Mouse (Mus musculus): ENCODE measurements at regions not wholly inside any gene's neighbourhood (a gene's known extent, or its start where the extent isn't known, plus 50 kb on each side); places are given as distances from the start of the nearest gene placed in this dataset.

DNA sequence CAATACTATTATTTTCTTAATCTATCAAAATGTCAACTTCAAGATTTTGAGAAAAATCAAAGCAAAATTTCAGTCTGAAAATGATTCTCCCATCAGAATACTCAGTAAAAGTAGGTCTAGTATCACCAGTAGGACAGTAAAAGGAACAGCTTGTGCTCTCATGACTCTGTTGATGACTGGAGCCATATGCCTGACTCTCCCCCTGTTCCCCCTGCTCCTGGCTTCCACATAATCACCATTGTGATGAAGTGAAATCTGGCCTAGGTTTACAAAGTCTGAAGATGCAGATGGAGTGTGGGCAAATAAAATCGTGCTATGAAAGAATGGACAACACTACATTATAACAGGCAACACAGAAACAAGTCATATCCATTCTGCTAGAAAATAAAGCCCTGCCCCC, 708.3 kb upstream of the Nrsn1 start:
- no peak overlapping the region for H3K4me3 ChIP-seq (ENCODE audit: low read depth, low read length)
- H3K4me2 ChIP-seq (replicated peaks; ENCODE audit: low read depth, low read length) = no peak overlapping the region
- H3K9me3 ChIP-seq (ENCODE audit: control insufficient read depth, low read length) = no peaks in the 10 kb centered on the region
- H3K36me3 ChIP-seq (ENCODE audit: control insufficient read depth, insufficient read depth, low read length) = no peaks in the 10 kb centered on the region
- whole genome bisulfite sequencing = 74% methylated on average over 1 of the region's 1 CpGs
- H3K27ac ChIP-seq (ENCODE audit: low read depth, low read length) = no peak overlapping the region
- no peaks in the 10 kb centered on the region for H3K4me1 ChIP-seq (replicated peaks; ENCODE audit: control insufficient read depth, insufficient read depth, low read length)
- no peak overlapping the region for H3K9ac ChIP-seq (ENCODE audit: low read depth, low read length)
- DNase-seq (ENCODE audit: low spot score) (no peak), ATAC-seq (ENCODE audit: low FRiP score) (no peak)
- H3K27me3 ChIP-seq (ENCODE audit: control insufficient read depth, insufficient read depth, low read length) = no peaks in the 10 kb centered on the region

DNA sequence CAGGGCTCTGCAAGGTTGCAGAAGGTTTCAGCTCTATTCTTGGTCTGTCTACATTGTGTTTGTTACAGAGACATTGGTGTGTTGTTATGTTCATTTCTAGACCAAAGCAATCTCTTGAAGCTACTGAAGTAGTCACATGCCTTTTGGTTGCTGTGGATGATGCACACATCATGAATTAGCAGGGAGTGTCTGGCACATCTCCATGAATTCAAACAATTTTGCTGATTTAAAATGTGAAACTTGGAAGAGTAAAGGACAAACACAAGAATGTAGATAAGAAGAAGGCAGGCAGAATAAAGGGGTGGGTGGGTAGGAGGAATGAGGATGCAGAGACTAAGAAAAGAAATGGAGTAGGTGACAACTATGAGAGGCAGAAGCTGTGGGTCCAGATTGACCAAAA, 688.3 kb upstream of the Nrsn1 start:
- Histone ChIP-seq H3K4me2 (replicated peaks; ENCODE audit: low read depth, low read length) (no peak overlapping the region), H3K27ac (ENCODE audit: low read depth, low read length) (no peak overlapping the region), H3K27me3 (ENCODE audit: control insufficient read depth, insufficient read depth, low read length) (no peaks in the 10 kb centered on the region), H3K9ac (ENCODE audit: low read depth, low read length) (no peak overlapping the region), H3K36me3 (ENCODE audit: control insufficient read depth, insufficient read depth, low read length) (no peaks in the 10 kb centered on the region), H3K9me3 (ENCODE audit: control insufficient read depth, low read length) (no peaks in the 10 kb centered on the region), H3K4me1 (replicated peaks; ENCODE audit: control insufficient read depth, insufficient read depth, low read length) (no peaks in the 10 kb centered on the region), H3K4me3 (ENCODE audit: low read depth, low read length) (no peak overlapping the region)
- no peak for ATAC-seq (ENCODE audit: low FRiP score)
- no peak for DNase-seq (ENCODE audit: low spot score)

DNA sequence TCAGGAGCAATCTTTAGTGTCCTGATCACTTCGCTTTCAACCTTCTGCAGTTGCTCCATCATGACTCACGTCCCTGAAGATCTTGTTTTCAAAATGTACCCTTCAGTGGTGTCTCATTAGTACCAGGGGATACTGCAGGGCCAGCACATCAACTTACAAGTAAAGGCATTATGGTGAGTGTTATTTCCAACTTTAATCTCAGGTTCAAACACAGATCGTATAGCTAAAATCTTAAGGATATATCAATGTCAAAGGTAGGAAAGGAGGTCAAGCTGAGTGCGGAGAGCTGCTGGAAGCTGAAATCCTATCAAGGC, 687.8 kb upstream of the Nrsn1 start:
- H3K9ac ChIP-seq (ENCODE audit: low read depth, low read length) = no peak overlapping the region
- H3K4me3 ChIP-seq (ENCODE audit: low read depth, low read length) = no peak overlapping the region
- no peaks in the 10 kb centered on the region for H3K9me3 ChIP-seq (ENCODE audit: control insufficient read depth, low read length)
- DNase-seq (ENCODE audit: low spot score) (no peak), ATAC-seq (ENCODE audit: low FRiP score) (no peak)
- no peaks in the 10 kb centered on the region for H3K4me1 ChIP-seq (replicated peaks; ENCODE audit: control insufficient read depth, insufficient read depth, low read length)
- WGBS = 89% methylated on average over 4 of the region's 4 CpGs
- no peak overlapping the region for H3K4me2 ChIP-seq (replicated peaks; ENCODE audit: low read depth, low read length)
- no peaks in the 10 kb centered on the region for H3K36me3 ChIP-seq (ENCODE audit: control insufficient read depth, insufficient read depth, low read length)
- H3K27me3 ChIP-seq (ENCODE audit: control insufficient read depth, insufficient read depth, low read length) = no peaks in the 10 kb centered on the region
- no peak overlapping the region for H3K27ac ChIP-seq (ENCODE audit: low read depth, low read length)

DNA sequence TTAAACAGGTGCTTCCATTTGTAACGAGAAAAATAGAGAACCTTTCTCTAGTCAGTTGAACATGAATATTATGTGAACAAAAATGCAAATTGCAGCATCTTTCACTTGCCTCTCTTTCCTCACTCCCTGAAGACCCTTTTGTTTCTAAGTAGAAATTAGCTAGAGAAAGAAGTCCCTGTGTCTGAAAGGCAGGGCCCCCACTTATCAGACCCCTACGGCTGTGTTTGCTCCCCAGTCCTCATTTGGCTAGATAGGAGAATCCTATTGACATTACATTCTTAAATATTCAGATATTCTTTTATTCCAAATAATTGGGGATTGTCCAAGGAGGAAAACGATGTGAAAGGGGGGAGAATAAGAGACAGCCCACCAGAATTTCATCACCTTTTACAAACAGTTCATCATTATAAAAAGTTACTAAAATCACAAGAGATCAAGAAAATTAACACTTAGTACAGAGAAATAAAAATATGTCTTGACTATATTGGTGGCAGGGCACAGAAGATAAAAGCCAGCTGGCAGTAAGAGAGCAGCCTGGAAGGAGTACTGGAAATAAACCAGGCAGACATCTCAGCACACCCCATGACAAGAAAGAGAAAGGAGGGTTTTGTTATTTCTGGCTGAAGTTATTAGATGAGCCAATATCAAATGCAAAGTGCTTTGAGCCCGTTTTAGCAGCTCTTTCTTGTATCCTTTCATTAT, 687.3 kb upstream of the Nrsn1 start:
- Histone ChIP-seq H3K27me3 (ENCODE audit: control insufficient read depth, insufficient read depth, low read length) (no peaks in the 10 kb centered on the region), H3K4me3 (ENCODE audit: low read depth, low read length) (no peak overlapping the region), H3K4me2 (replicated peaks; ENCODE audit: low read depth, low read length) (no peak overlapping the region), H3K9me3 (ENCODE audit: control insufficient read depth, low read length) (no peaks in the 10 kb centered on the region), H3K36me3 (ENCODE audit: control insufficient read depth, insufficient read depth, low read length) (no peaks in the 10 kb centered on the region), H3K9ac (ENCODE audit: low read depth, low read length) (no peak overlapping the region), H3K4me1 (replicated peaks; ENCODE audit: control insufficient read depth, insufficient read depth, low read length) (no peaks in the 10 kb centered on the region), H3K27ac (ENCODE audit: low read depth, low read length) (no peak overlapping the region)
- DNase-seq (ENCODE audit: low spot score) (no peak), ATAC-seq (ENCODE audit: low FRiP score) (no peak)
- 69% methylated on average over 4 of the region's 4 CpGs for WGBS

DNA sequence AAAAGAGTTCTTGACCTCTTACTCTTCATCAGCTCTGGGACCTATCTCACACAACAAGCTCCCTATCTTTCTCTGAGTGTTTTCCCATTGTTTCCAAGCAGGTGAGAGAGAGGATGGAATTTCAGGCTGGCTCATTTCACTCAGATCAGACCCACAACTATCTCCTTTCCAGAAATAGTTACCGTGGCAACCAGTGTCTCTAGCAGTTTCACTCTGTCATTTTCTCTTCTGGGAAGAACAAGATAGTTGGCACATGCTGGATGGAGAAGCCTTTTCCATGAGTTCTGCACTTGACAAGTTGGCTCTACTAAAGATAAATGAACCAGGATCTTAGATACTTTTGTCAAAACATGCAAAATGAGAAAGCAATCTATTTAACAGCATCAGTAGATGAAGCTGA, 667.3 kb upstream of the Nrsn1 start:
- no peak overlapping the region for H3K27ac ChIP-seq (ENCODE audit: low read depth, low read length)
- H3K9ac ChIP-seq (ENCODE audit: low read depth, low read length) = no peak overlapping the region
- no peak overlapping the region for H3K4me3 ChIP-seq (ENCODE audit: low read depth, low read length)
- 0 out of 2 replicates have a peak, but pooled peaks cover 2% of the 10 kb centered on the region for H3K4me1 ChIP-seq (replicated peaks; ENCODE audit: control insufficient read depth, insufficient read depth, low read length)
- no peak overlapping the region for H3K4me2 ChIP-seq (replicated peaks; ENCODE audit: low read depth, low read length)
- WGBS = 82% methylated on average over 1 of the region's 1 CpGs
- DNase-seq (ENCODE audit: low spot score) (no peak), ATAC-seq (ENCODE audit: low FRiP score) (no peak)
- no peaks in the 10 kb centered on the region for H3K36me3 ChIP-seq (ENCODE audit: control insufficient read depth, insufficient read depth, low read length)
- no peaks in the 10 kb centered on the region for H3K9me3 ChIP-seq (ENCODE audit: control insufficient read depth, low read length)
- no peaks in the 10 kb centered on the region for H3K27me3 ChIP-seq (ENCODE audit: control insufficient read depth, insufficient read depth, low read length)

DNA sequence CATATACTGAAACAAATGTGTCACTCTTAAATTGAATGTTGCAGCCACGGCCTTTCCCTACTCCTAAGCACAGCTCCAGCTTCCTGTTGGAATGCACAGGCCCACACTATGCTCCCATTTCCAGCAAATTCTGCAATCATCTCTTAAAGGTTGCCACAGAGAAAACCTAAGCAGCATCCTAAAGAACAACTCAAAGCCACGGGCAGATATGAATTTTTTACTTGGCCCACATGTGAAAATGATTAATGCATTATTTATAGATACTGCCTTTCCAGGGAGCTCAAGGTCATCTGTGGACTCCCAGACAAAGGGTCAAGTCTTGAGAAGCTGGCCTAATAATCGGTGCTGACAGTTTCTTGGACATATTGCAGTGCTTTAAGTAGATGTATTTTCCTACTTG, 663.5 kb upstream of the Nrsn1 start:
- H3K36me3 ChIP-seq (ENCODE audit: control insufficient read depth, insufficient read depth, low read length) = no peaks in the 10 kb centered on the region
- 32% methylated on average over 3 of the region's 3 CpGs for WGBS
- H3K9ac ChIP-seq (ENCODE audit: low read depth, low read length) = no peak overlapping the region
- no peaks in the 10 kb centered on the region for H3K27me3 ChIP-seq (ENCODE audit: control insufficient read depth, insufficient read depth, low read length)
- DNase-seq (ENCODE audit: low spot score) = peak; percentile 34
- no peak overlapping the region for H3K4me2 ChIP-seq (replicated peaks; ENCODE audit: low read depth, low read length)
- H3K4me1 ChIP-seq (replicated peaks; ENCODE audit: control insufficient read depth, insufficient read depth, low read length) = 0 out of 2 replicates have a peak, but pooled peaks cover 2% of the 10 kb centered on the region
- H3K4me3 ChIP-seq (ENCODE audit: low read depth, low read length) = no peak overlapping the region
- H3K27ac ChIP-seq (ENCODE audit: low read depth, low read length) = peak overlapping the region; percentile 43; the same call in 1 of the 2 replicates
- H3K9me3 ChIP-seq (ENCODE audit: control insufficient read depth, low read length) = no peaks in the 10 kb centered on the region
- ATAC-seq (ENCODE audit: low FRiP score) = no peak

DNA sequence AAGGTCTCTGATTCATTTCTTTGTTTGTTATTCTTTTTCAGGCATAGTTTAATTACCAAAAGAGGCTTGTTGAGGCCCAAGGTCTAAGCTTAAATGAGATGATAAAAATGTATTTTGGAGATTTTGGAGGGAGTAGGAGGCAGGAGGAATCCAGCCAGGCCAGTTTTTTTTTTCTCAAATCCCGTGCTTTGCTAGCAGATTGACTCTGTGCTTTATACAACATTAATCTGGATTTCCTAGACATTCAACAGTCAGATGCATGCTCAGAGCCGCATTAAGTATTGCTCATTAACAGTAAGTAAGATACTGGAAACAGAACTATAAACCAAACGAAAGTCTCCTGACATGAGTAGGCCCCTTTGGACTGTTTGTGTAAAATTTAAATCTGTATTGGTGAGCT, 662.9 kb upstream of the Nrsn1 start:
- H3K36me3 ChIP-seq (ENCODE audit: control insufficient read depth, insufficient read depth, low read length) = no peaks in the 10 kb centered on the region
- H3K4me2 ChIP-seq (replicated peaks; ENCODE audit: low read depth, low read length) = no peak overlapping the region
- ATAC-seq (ENCODE audit: low FRiP score) (peak; percentile 35; the same call in 1 of the 2 replicates), DNase-seq (ENCODE audit: low spot score) (no peak)
- H3K9ac ChIP-seq (ENCODE audit: low read depth, low read length) = no peak overlapping the region
- 52% methylated on average over 3 of the region's 3 CpGs for WGBS
- no peaks in the 10 kb centered on the region for H3K27me3 ChIP-seq (ENCODE audit: control insufficient read depth, insufficient read depth, low read length)
- 0 out of 2 replicates have a peak, but pooled peaks cover 2% of the 10 kb centered on the region for H3K4me1 ChIP-seq (replicated peaks; ENCODE audit: control insufficient read depth, insufficient read depth, low read length)
- no peaks in the 10 kb centered on the region for H3K9me3 ChIP-seq (ENCODE audit: control insufficient read depth, low read length)
- H3K27ac ChIP-seq (ENCODE audit: low read depth, low read length) = peak overlapping the region; percentile 43; the same call in 1 of the 2 replicates
- no peak overlapping the region for H3K4me3 ChIP-seq (ENCODE audit: low read depth, low read length)

DNA sequence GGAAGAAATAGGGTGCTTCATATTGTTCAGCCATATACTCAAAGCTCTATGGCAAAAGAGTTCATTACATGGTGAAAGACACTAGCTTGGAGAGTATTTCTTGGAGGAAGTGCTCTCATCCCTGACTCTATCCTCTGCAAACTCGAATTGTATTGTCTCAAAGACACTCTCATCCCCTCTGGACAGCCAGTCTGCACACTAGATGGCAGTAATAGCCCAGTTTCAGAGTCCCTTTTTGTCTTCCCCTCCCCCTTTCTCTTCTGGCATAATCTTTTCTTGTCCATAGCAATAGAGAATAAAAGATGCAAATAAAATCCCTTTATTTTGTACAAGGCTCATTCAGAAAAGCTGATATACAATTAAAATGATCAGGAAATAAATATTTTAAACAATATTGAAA, 662.5 kb upstream of the Nrsn1 start:
- Histone ChIP-seq H3K27ac (ENCODE audit: low read depth, low read length) (no peak overlapping the region), H3K9me3 (ENCODE audit: control insufficient read depth, low read length) (no peaks in the 10 kb centered on the region), H3K36me3 (ENCODE audit: control insufficient read depth, insufficient read depth, low read length) (no peaks in the 10 kb centered on the region), H3K4me1 (replicated peaks; ENCODE audit: control insufficient read depth, insufficient read depth, low read length) (0 out of 2 replicates have a peak, but pooled peaks cover 2% of the 10 kb centered on the region), H3K27me3 (ENCODE audit: control insufficient read depth, insufficient read depth, low read length) (no peaks in the 10 kb centered on the region), H3K4me3 (ENCODE audit: low read depth, low read length) (no peak overlapping the region), H3K9ac (ENCODE audit: low read depth, low read length) (no peak overlapping the region), H3K4me2 (replicated peaks; ENCODE audit: low read depth, low read length) (no peak overlapping the region)
- WGBS = 3% methylated on average over 1 of the region's 1 CpGs
- DNase-seq (ENCODE audit: low spot score) (peak; percentile 88), ATAC-seq (ENCODE audit: low FRiP score) (peak; percentile 87)

DNA sequence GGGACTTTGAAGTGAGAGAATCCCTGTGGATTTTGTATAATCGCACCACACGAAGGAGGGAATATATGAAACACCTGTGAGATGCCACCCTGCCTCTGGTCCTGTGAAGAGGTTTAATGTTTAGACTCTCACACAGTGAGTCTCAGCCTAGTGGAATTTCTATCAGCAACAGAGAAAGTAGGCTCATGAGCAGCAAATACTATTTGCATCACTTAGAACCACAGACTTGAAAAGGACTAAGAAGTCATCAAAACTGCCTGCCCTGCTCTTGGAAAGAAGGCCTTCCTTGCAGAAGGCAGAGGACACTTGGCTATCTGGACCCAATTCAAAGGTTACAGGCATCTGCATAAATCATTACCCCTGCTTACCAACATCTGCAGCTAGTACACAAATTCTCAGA, 662.1 kb upstream of the Nrsn1 start:
- Histone ChIP-seq H3K9me3 (ENCODE audit: control insufficient read depth, low read length) (no peaks in the 10 kb centered on the region), H3K9ac (ENCODE audit: low read depth, low read length) (no peak overlapping the region), H3K4me1 (replicated peaks; ENCODE audit: control insufficient read depth, insufficient read depth, low read length) (0 out of 2 replicates have a peak, but pooled peaks cover 2% of the 10 kb centered on the region), H3K4me3 (ENCODE audit: low read depth, low read length) (no peak overlapping the region), H3K36me3 (ENCODE audit: control insufficient read depth, insufficient read depth, low read length) (no peaks in the 10 kb centered on the region), H3K27ac (ENCODE audit: low read depth, low read length) (no peak overlapping the region), H3K27me3 (ENCODE audit: control insufficient read depth, insufficient read depth, low read length) (no peaks in the 10 kb centered on the region), H3K4me2 (replicated peaks; ENCODE audit: low read depth, low read length) (no peak overlapping the region)
- ATAC-seq (ENCODE audit: low FRiP score) (no peak), DNase-seq (ENCODE audit: low spot score) (no peak)
- 55% methylated on average over 2 of the region's 2 CpGs for WGBS
